Mouse (Mus musculus) heart, adult 2 months (tissue): ENCODE results near the gene Txlna.

Experiments
- CTCF ChIP-seq: fragments of 200-600 bp; IDR thresholded peaks from 2 replicates; pipeline ENCODE4 v1.8.1; 2022; ENCODE audit warnings: antibody characterized with exemption, mild to moderate bottlenecking, moderate library complexity
- POLR2A ChIP-seq: fragments of 200-500 bp; IDR thresholded peaks from 2 replicates; pipeline ENCODE4 v1.6.1; 2011; ENCODE audit warnings: mild to moderate bottlenecking, low read depth, low read length, control low read depth; ENCODE audit not compliant: insufficient read depth

GRCm38 (mm10) chr4:129585773-129586172 lies 55.1 kb downstream of the Txlna start:
- TF ChIP-seq CTCF (no peak), POLR2A (no peak)
